Mouse (Mus musculus): ENCODE results near the gene Mfsd4b3. TPM values are rescaled to one million over a fixed set of nuclear protein-coding genes. Genes with fewer than 3 reads are reported as not detected.

Gene Mfsd4b3
- polyA plus RNA-seq, 1 experiment from 2014 or later, result not detected

DNA sequence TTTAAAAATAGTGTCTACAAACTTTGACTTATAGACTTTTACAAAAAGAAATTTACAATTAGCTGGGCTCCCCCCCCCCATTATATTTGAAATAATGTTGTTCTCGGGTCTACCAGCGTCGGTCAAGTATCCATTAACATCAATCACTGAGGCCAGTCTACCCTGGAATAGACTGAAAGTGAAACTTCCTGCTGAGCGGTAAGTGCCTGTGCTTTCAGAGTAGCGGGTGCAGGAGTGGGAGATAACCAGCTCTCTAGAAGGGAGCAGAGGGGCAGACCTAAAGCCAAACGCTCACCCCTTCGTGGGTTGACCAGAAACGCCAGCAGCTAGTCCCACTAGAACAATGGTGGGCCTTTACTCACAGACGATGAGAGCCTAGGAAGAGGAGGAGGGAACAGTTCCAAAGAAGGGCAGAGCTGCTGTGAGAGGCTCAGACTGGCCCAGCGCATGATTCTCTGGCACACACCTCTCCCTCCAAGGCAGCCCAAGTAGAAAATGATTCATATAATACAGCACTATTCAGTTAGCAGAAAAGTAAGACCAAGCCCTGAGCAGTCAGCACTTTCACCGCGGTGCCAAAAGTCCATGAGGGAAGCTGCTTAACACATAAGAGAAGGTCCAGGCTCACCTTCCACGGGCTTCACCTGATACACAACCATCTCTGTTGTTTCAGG lies 51.0 kb downstream of the Mfsd4b3 start:
- Histone ChIP-seq H3K9me3 (no peaks in the 10 kb centered on the region), H3K36me3 (replicated peaks) (no peaks in the 10 kb centered on the region), H3K4me1 (no peaks in the 10 kb centered on the region), H3K4me3 (replicated peaks) (no peak overlapping the region), H3K4me2 (no peak overlapping the region), H3K27ac (no peak overlapping the region), H3K27me3 (no peaks in the 10 kb centered on the region), H3K9ac (no peak overlapping the region)
- no peak for ATAC-seq (ENCODE audit: low FRiP score)
- 73% methylated on average over 13 of the region's 13 CpGs for WGBS

DNA sequence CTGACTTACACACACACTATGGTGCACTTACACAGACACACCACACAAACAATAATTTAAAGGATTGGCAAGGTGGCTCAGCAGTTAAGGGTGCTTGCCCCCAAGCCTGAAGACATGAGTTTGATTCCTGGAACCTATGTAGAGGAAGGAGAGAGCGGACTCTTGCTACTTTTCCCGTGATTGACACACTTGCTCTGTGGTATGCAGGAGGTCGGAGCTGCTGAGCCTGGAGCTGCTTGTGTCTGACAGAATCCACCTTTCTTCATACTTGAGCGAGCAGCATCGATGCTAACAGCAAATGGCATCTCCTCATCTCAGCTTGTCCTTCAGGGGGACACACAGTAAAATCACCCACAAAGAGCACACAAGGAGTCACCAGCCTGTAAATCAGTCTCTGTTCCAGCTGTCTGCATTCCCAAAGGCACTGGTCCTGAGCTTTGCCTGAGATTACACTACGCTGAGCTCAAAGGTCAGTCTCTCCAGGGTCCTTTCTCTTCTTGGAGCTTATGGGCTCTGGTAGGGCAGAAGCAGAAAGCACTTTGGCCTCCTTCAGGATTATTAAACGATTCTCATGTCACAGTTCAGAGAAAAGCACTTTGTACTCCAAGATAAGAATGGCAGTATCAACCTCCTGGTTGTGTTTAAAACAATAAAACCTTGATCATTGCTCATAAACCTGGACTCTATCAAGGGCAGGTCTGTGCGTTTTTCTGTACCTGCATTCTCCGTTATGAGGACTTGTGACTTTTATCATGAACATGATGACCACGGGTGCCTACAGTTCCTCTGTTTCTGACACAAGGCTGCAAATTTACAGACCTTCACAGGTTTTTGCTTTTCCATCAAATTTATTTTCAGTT lies 52.9 kb downstream of the Mfsd4b3 start:
- 83% methylated on average over 10 of the region's 10 CpGs for WGBS

DNA sequence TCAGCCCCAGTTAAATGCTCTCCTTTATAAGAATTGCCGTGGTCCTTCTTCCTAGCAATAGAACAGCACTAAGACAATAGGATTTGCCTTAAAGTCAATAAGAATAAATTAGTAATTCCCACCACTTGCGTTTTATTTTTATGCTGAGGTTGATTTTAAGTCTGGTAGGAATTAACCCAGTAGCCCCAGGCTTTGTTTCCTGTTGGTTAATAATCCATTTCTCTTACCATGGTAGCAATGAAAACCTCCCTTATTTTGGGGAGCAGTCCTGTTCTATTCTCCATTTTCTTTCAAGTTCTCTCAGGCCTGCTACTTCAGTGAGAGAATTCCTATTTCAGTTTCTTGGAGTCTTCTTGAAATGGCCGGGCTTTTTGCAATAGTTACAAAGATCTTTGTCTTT lies 55.8 kb downstream of the Mfsd4b3 start:
- Histone ChIP-seq H3K4me3 (replicated peaks) (no peak overlapping the region), H3K27me3 (no peaks in the 10 kb centered on the region), H3K36me3 (replicated peaks) (no peaks in the 10 kb centered on the region), H3K27ac (no peak overlapping the region), H3K9ac (no peak overlapping the region), H3K4me2 (no peak overlapping the region), H3K4me1 (peaks cover 4% of the 10 kb centered on the region; the same call in 1 of the 2 replicates), H3K9me3 (no peaks in the 10 kb centered on the region)
- ATAC-seq (ENCODE audit: low FRiP score), result no peak
- WGBS, result 74% methylated on average over 3 of the region's 3 CpGs

More for the DNA sequence above, 52.9 kb downstream of the Mfsd4b3 start:
- no peak overlapping the region for H3K9ac ChIP-seq
- no peak for ATAC-seq (ENCODE audit: low FRiP score)
- H3K4me2 ChIP-seq, result no peak overlapping the region
- H3K27me3 ChIP-seq, result no peaks in the 10 kb centered on the region
- H3K4me3 ChIP-seq (replicated peaks), result no peak overlapping the region
- H3K4me1 ChIP-seq, result no peaks in the 10 kb centered on the region
- no peaks in the 10 kb centered on the region for H3K9me3 ChIP-seq
- no peak overlapping the region for H3K27ac ChIP-seq
- no peaks in the 10 kb centered on the region for H3K36me3 ChIP-seq (replicated peaks)

DNA sequence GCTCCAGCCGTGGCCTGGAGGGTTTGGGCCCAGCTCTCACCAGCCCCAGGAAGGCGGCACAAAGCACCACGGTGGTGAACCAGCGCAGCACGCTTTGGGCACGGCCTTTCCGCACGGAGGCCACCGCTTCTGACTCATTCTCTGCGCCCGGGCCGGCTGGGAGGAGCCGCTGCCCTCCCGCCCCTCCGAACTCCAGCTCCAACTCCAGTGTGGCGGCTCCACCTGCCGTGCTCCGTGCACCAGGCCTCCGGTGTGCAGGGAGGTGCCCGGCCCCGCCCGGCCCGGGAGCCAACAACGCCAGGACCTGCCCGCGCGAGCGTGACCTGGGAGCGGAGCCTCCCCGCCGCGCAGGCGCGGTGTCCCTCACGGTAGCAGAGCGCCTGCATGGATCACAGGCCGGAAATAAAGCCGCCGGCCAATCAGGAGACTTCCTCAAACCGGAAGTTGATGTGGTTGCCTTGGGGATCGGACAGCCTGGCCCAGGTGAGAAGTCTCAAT lies 61.0 kb downstream of the Mfsd4b3 start, which contains the start of gene Mfsd4b4:
Mfsd4b4 (minus strand) TSS at position 365 of the 498 bp plus-strand sequence.
- H3K4me2 ChIP-seq, result peak within 1 kb of the TSS; percentile 76
- under 1% methylated on average over 41 of the region's 41 CpGs for whole genome bisulfite sequencing
- H3K27me3 ChIP-seq, result no peaks in the 10 kb centered on the region
- H3K36me3 ChIP-seq (replicated peaks), result no peaks in the 10 kb centered on the region
- peak within 1 kb of the TSS; percentile 65 for H3K4me3 ChIP-seq (replicated peaks)
- H3K4me1 ChIP-seq, result peaks cover 12% of the 10 kb centered on the region; the same call in 1 of the 2 replicates
- H3K9me3 ChIP-seq, result no peaks in the 10 kb centered on the region
- H3K9ac ChIP-seq, result peak within 1 kb of the TSS; percentile 77
- peak within 1 kb of the TSS; percentile 72 for H3K27ac ChIP-seq
- peak; percentile 99 for ATAC-seq (ENCODE audit: low FRiP score)

Other genes starting within 250 kb of the Mfsd4b3 start
- gene Rev3l, start 228.0 kb downstream of the Mfsd4b3 start, polyA plus RNA-seq (2016; fragmentation: Nextera tagmentation; extraction: Ambion mirVana), result 19.7 and 19.9 TPM in 2 replicates
- 5.4 and 5.6 TPM in 2 replicates for gene Mfsd4b4, start 60.9 kb downstream of the Mfsd4b3 start, polyA plus RNA-seq (2016; fragmentation: Nextera tagmentation; extraction: Ambion mirVana)
- gene Mfsd4b2, start 33.2 kb downstream of the Mfsd4b3 start, polyA plus RNA-seq (2016; fragmentation: Nextera tagmentation; extraction: Ambion mirVana), result not detected in 2 replicates
- gene Mfsd4b5, start 26.5 kb upstream of the Mfsd4b3 start, polyA plus RNA-seq (2016; fragmentation: Nextera tagmentation; extraction: Ambion mirVana), result not detected in 2 replicates
- 0.15 TPM in 1 of 2 replicates, not detected in the other for gene Mfsd4b1, start 65.1 kb upstream of the Mfsd4b3 start, polyA plus RNA-seq (2016; fragmentation: Nextera tagmentation; extraction: Ambion mirVana)
- 5.4 and 8.7 TPM in 2 replicates for gene Slc16a10, start 182.1 kb upstream of the Mfsd4b3 start, polyA plus RNA-seq (2016; fragmentation: Nextera tagmentation; extraction: Ambion mirVana)